Mouse (Mus musculus) adrenal gland, adult 10 weeks (tissue): ENCODE results near the gene Pabpn1l. TPM values are rescaled to one million over a fixed set of nuclear protein-coding genes. Genes with fewer than 3 reads are reported as not detected.

Experiments
- polyA plus RNA-seq: library from polyadenylated mRNA; stranded (reverse); fragments of 350-450 nt; fragmentation: Illumina TruSeq; extraction: RNeasy Lipid Tissue Mini Kit (QIAGEN cat#74804); gene quantifications from one replicate; pipeline ENCODE4 v1.2.3, GENCODE M21; 2014; ENCODE audit warnings: low read depth, low replicate concordance

Gene Pabpn1l
- polyA plus RNA-seq: not detected

GRCm38 (mm10) chr8:122622727-122623126 lies at the start of gene Pabpn1l:
TSS of gene Pabpn1l (minus strand) at chr8:122622739.

GRCm38 (mm10) chr8:122611295-122612133 lies 11.0 kb downstream of the Pabpn1l start, which contains the start of the genes Galns and Trappc2l:
TSS of gene Galns (minus strand) at chr8:122611463.
TSS of gene Trappc2l (plus strand) at chr8:122611640.

GRCm38 (mm10) chr8:122576648-122577022 lies 45.9 kb downstream of the Pabpn1l start, which contains the start of gene Aprt:
TSS of gene Aprt (minus strand) at chr8:122576909.

Other genes with a start within 250 kb of the Pabpn1l start
- 13.2 TPM for gene Zc3h18, start 246.1 kb downstream of the Pabpn1l start, polyA plus RNA-seq
- not detected for gene Il17c, start 200.7 kb downstream of the Pabpn1l start, polyA plus RNA-seq
- gene Cyba, start 189.8 kb downstream of the Pabpn1l start, polyA plus RNA-seq: not detected
- not detected for gene Mvd, start 179.3 kb downstream of the Pabpn1l start, polyA plus RNA-seq
- not detected for gene Snai3, start 162.0 kb downstream of the Pabpn1l start, polyA plus RNA-seq
- gene Rnf166, start 146.7 kb downstream of the Pabpn1l start, polyA plus RNA-seq: 25.4 TPM
- gene Ctu2, start 146.6 kb downstream of the Pabpn1l start, polyA plus RNA-seq: not detected
- gene Piezo1, start 71.4 kb downstream of the Pabpn1l start, polyA plus RNA-seq: 0.52 TPM
- 0.35 TPM for gene Cdt1, start 54.7 kb downstream of the Pabpn1l start, polyA plus RNA-seq
- gene Aprt, start 45.8 kb downstream of the Pabpn1l start, polyA plus RNA-seq: not detected
- 0.93 TPM for gene Galns, start 11.3 kb downstream of the Pabpn1l start, polyA plus RNA-seq
- gene Trappc2l, start 11.1 kb downstream of the Pabpn1l start, polyA plus RNA-seq: 5.4 TPM
- gene Cbfa2t3, start 76.4 kb upstream of the Pabpn1l start, polyA plus RNA-seq: 2.3 TPM
- 1.2 TPM for gene Acsf3, start 152.7 kb upstream of the Pabpn1l start, polyA plus RNA-seq
- not detected for gene Cdh15, start 225.2 kb upstream of the Pabpn1l start, polyA plus RNA-seq